Mouse (Mus musculus) skeletal muscle tissue, adult 2 months (tissue): ENCODE results near the gene Lyzl4.

Experiments
- DNase-seq: peaks from one replicate; pipeline ENCODE4 v3.0.0-alpha.2; 2012; ENCODE audit warnings: low read depth, low spot score

The Lyzl4 gene

GRCm38 (mm10) chr9:121642001-121642400, at the start of gene Lyzl4:
Lyzl4 (minus strand) TSS chr9:121642096.
- peak; percentile 38 for DNase-seq

- DNase-seq, result no peak
These were observed 48.8 kb upstream of the Lyzl4 start for GRCm38 (mm10) chr9:121690734-121691133.

- no peak for DNase-seq
These were observed 48.3 kb upstream of the Lyzl4 start for GRCm38 (mm10) chr9:121690200-121690651.

- no peak for DNase-seq
These were observed 42.8 kb upstream of the Lyzl4 start for GRCm38 (mm10) chr9:121684702-121685101.

GRCm38 (mm10) chr9:121682037-121682680, 40.3 kb upstream of the Lyzl4 start:
- no peak for DNase-seq

GRCm38 (mm10) chr9:121681191-121681590, 39.3 kb upstream of the Lyzl4 start:
- DNase-seq, result no peak

GRCm38 (mm10) chr9:121679549-121679948, 37.7 kb upstream of the Lyzl4 start:
- DNase-seq, result peak; percentile 51

GRCm38 (mm10) chr9:121677476-121677875, 35.6 kb upstream of the Lyzl4 start:
- DNase-seq, result no peak

GRCm38 (mm10) chr9:121677069-121677468, 35.2 kb upstream of the Lyzl4 start:
- no peak for DNase-seq

GRCm38 (mm10) chr9:121675556-121675955, 33.7 kb upstream of the Lyzl4 start:
- no peak for DNase-seq

- DNase-seq, result peak; percentile 43
These were observed 33.1 kb upstream of the Lyzl4 start for GRCm38 (mm10) chr9:121675011-121675410.

GRCm38 (mm10) chr9:121673716-121674115, 31.8 kb upstream of the Lyzl4 start:
- DNase-seq, result no peak

- DNase-seq, result peak; percentile 51
These were observed 30.4 kb upstream of the Lyzl4 start for GRCm38 (mm10) chr9:121672311-121672710.

GRCm38 (mm10) chr9:121671300-121671699, 29.4 kb upstream of the Lyzl4 start:
- peak; percentile 50 for DNase-seq

GRCm38 (mm10) chr9:121669348-121669791, 27.5 kb upstream of the Lyzl4 start:
- no peak for DNase-seq

GRCm38 (mm10) chr9:121667822-121668221, 25.9 kb upstream of the Lyzl4 start:
- DNase-seq, result no peak

GRCm38 (mm10) chr9:121666957-121667630, 25.2 kb upstream of the Lyzl4 start:
- no peak for DNase-seq

GRCm38 (mm10) chr9:121664104-121664503, 22.2 kb upstream of the Lyzl4 start:
- no peak for DNase-seq

- DNase-seq, result no peak
These were observed 21.6 kb upstream of the Lyzl4 start for GRCm38 (mm10) chr9:121663467-121663866.

- no peak for DNase-seq
These were observed 17.9 kb upstream of the Lyzl4 start for GRCm38 (mm10) chr9:121659791-121660190.

GRCm38 (mm10) chr9:121658248-121658647, 16.4 kb upstream of the Lyzl4 start:
- no peak for DNase-seq

- no peak for DNase-seq
These were observed 15.2 kb upstream of the Lyzl4 start for GRCm38 (mm10) chr9:121657143-121657542.

GRCm38 (mm10) chr9:121656322-121656721, 14.4 kb upstream of the Lyzl4 start:
- DNase-seq, result no peak
